Mouse (Mus musculus) adrenal gland, postnatal 14 days (tissue): ENCODE measurements around the gene Dbx2. TPM values are rescaled to one million over a fixed set of nuclear protein-coding genes. Genes with fewer than 3 reads are reported as not detected.
A peak's percentile ranks its signal among the peaks of the same experiment; 100 is the strongest.

ENCODE experiments used
- DNase-seq: peaks from one replicate; pipeline ENCODE4 v3.0.0; 2021; ENCODE audit warnings: mixed read lengths
- long read RNA-seq, 2 experiments: library from polyadenylated mRNA; stranded (forward); transcript quantifications; one replicate each; pipeline ENCODE4 v2.0.0; 2021
- total RNA-seq: library from RNA; stranded (reverse); gene quantifications from 2 replicates; pipeline ENCODE4 v1.2.3, GENCODE M21; 2021

The Dbx2 gene
- total RNA-seq = 0.56 and 0.60 TPM in 2 replicates
- long read RNA-seq, experiment 1 = 0 reads
- long read RNA-seq, experiment 2 = 0 reads

DNA sequence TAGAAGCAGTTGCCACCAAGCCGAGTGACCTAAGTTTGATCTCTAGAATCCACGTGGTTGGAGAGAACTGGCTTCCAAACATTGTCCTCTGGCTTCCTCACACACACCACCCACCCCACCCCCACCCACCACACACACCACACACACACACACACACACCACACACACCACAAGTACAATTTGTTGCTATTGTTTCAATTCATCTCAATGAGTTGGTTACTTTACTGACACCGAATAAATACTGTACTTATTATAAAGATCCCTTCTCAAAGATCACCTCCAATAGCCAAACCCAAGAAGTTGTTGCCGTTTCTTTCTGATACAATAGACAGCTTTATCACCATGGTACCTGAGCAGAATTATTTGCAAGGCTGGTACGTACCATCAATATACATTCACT, at the start of gene Dbx2:
Gene Dbx2, minus strand, starts transcription at position 101 of the 400 bp plus-strand sequence.
- DNase-seq = no peak

DNA sequence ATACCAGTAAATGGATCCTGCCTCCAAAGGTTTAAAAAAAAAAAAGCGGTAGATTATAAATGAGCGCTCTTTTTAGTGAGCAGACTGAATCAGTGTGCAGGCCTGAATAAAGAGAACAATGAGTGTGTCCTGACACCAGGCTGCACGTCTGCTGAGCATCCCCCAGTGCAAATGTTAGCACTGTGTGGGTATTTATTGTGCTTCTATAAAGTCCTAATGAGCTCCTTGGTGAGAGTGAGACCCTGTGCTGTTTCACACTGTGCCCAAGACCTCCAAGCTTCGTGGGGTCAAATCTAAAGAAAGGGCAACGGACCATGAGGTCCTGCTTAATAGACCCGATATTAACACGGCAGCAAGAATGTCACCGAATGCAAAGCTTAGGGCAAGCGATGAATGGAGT, 46.4 kb upstream of the Dbx2 start:
- no peak for DNase-seq

- DNase-seq = no peak
Observed at GRCm38 (mm10) chr15:95701573-95701972, 45.8 kb upstream of the Dbx2 start.

GRCm38 (mm10) chr15:95699371-95699770, 43.6 kb upstream of the Dbx2 start:
- no peak for DNase-seq

GRCm38 (mm10) chr15:95693759-95694158, 38.0 kb upstream of the Dbx2 start:
- peak; percentile 17 for DNase-seq

DNA sequence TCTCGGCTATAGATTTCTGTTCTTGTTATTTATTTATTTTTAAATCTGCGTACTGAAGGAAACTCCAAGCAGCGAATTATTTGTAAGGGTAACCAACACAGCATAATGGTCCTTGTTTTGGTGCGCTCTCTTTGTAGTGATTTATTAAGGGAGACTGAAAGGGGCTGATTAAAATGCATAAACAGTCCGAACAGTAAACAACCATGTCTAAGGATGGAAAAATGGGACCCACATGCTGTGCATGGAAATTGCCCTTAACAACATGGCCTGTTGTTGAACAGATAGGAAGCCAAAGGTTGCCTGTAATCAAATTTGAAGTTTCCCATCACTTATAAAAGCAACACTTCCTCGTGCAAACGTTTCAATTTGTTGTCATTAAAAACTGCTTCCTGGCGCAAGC, 35.8 kb upstream of the Dbx2 start:
- no peak for DNase-seq

DNA sequence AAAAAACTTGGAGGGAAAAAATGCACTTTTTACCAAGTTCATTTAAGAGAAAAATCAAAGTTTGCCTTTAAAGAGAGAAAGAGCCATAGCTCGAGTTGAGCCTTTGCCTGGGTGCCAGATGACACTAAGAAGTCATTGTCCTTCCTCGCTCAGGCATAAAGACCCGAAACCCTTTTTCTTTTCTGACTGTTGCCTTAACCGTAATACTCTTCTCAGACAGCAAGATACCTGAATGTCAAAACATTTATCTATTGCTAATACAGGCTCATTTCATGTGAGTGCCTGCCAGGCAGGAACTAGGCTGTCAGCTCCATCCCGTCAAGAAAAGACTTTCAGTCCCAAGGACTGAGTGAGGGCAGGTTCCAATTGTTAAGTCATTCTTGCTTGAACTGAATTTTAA, 35.4 kb upstream of the Dbx2 start:
- DNase-seq = no peak

DNA sequence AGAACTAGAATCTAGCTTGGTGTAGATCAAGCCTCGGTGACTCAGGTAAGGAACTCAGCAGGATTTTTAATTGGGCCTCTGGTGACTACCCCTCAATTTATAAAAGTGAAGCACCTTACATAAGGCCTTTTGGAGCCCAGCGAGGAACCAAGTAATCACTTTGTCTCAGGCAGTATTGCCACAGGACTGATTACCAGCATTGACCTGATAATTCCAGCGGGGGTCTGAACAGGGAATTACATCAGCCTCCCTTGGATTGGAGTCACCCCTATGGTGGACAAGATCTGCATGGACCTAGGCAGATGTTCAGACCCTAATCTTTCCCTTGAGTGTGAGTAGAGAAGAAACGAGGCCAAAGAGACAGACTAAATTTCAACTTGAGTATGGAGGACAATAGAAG, 26.9 kb upstream of the Dbx2 start:
- DNase-seq = no peak

- no peak for DNase-seq
Observed at GRCm38 (mm10) chr15:95675645-95676044, 19.9 kb upstream of the Dbx2 start.

DNA sequence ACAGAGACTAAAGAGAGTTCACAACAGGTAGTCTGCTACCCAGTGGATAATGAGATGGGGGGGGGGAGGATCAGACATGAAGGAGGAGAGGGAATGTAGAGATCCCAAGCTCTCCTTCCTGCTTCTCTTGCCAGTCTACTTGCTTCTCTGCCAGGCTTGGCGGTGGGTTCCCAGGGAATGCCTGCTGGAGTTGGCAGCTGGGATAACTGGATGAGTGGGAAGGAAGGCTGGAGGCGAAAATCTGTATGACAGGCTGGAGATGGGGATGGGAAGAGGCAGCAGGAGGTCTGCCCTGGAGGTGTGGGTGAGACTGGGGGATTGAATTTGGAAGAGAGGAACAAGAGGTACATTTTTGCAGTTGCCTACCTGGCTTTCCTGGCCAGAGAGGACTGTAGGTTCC, 19.4 kb upstream of the Dbx2 start:
- no peak for DNase-seq

GRCm38 (mm10) chr15:95667209-95667608, 11.4 kb upstream of the Dbx2 start:
- DNase-seq = no peak

DNA sequence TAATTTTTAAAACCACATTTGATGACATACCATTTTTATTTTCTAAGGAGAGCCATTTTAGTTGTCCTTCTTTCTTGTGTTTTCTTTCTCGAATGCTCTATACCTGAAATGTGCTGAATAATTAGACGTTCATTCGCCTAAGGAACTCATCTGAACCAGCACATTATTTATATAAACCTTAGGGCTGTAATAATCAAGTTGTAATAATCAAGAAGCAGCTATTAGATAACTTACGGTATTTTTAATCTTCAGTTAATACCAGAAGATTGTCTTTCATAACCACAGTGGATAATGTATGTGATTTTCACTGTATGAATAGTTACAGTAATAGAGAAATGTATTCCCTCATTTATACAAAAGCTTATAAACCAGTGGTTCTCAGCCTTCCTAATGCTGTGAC, 9.2 kb upstream of the Dbx2 start:
- DNase-seq = no peak

GRCm38 (mm10) chr15:95661718-95662117, 6.0 kb upstream of the Dbx2 start:
- DNase-seq = no peak

DNA sequence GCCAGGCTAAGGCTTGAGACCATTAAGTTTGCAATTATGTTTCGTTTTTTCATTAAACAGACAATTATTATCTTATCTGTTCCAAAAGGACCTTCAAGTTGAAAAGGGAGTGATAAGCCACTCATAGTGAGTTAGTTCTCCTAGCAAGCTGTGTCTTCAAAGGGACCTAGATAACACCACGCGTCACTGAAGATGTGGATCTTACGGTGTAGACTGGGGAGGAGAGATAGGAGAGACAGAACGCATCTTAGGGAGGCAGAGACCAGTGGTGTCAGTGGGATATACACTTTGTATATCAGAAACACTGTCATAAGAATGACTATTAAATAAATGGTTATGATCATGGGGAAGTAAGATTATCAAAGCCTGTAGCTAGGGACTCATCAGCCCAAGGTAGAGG, 4.6 kb upstream of the Dbx2 start:
- DNase-seq = no peak

DNA sequence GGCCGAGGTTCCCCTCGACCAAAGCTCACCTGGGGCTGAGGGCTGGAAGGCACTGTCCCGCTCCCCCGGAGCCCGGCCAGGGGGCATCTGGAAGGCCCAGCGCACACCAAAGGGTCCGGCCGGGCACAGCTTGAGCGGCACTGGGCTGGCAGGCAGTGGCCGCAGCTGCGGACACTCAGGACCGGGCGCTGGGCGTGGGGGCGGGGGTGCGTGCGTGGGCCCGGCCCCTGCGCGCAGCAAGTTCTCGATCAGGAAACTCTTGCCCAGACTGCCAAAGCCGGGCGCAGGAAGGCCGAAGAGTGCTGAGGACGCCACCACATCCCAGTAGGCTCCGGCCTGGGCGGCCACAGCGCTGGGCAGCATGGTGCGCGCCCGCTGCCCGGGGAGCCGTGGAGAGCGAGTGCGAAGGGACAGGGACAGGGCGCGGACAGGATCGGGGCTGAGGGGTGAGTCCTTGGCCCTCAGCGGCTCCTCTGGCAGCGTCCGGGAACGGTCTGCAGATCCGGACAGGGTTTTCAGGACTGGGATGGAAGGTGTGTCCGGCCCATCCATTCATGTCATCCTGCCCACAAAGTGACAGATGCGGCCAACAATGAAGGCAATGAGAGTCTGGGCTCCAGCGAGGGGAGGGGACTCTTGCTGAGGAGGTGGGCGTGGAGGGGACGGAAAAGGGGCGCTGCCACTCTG, 1.4 kb downstream of the Dbx2 start:
- peak; percentile 34 for DNase-seq

- DNase-seq = no peak
Observed at GRCm38 (mm10) chr15:95653812-95654210, 1.9 kb downstream of the Dbx2 start.

DNA sequence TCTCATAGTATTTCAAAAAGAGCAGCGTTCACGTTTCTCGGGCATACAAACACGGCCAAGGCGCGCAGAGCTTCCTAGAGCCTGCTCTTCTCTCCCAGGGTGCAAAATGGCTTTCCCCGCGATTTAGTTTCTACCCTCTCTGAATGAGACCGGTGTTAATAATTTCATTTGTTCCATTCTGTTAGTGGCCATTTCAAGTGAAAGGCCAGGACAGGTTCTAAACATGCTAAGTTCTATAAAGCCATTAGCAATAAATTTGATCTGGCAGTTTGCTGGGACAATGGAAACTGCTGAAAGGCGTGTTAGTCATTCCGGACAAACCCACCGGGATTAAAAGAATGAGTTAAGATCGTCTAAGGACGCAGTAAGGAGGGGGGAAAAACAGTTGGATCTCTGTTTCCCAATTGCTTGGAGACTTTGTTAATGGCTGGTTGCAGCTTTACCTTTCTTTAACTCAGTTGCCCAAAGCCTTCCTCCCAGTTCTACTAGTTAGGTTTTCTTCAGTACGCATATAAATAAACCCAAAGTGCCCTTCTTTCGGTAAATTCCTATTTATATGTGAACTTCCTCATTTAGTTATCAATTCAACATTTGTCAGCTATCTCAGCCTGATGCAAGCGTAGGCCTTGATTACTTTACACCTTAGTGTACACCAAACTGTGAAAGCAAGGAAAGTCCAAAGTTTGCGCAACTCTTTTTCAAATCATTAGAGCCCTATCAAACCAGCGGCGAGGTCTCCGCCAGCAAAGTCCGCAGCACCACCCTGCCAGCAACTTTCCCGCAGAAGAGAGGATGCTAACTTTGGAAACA, 2.7 kb downstream of the Dbx2 start:
- DNase-seq = no peak

- DNase-seq = no peak
Observed at GRCm38 (mm10) chr15:95651824-95652223, 3.9 kb downstream of the Dbx2 start.

- no peak for DNase-seq
Observed at GRCm38 (mm10) chr15:95643505-95644029, 12.2 kb downstream of the Dbx2 start.

- DNase-seq = no peak
Observed at GRCm38 (mm10) chr15:95640347-95640746, 15.4 kb downstream of the Dbx2 start.

GRCm38 (mm10) chr15:95639829-95640134, 16.0 kb downstream of the Dbx2 start:
- DNase-seq = no peak

GRCm38 (mm10) chr15:95639115-95639828, 16.5 kb downstream of the Dbx2 start:
- DNase-seq = no peak

GRCm38 (mm10) chr15:95624396-95624795, 31.4 kb downstream of the Dbx2 start:
- no peak for DNase-seq
